Mouse (Mus musculus): Measurements from ENCODE around the gene Anks1.

Anks1 gene

GRCm38 (mm10) chr17:28087430-28087829 is 178.3 kb downstream of the Anks1 start:
- no peak for DNase-seq (ENCODE audit: low read depth, low spot score)

- DNase-seq (ENCODE audit: low read depth, low spot score): no peak
These were observed 179.6 kb downstream of the Anks1 start for GRCm38 (mm10) chr17:28088718-28089117.

- no peak for DNase-seq (ENCODE audit: low read depth, low spot score)
These were observed 183.2 kb downstream of the Anks1 start for GRCm38 (mm10) chr17:28092297-28092696.

GRCm38 (mm10) chr17:28093837-28094236 is 184.7 kb downstream of the Anks1 start:
- no peak for DNase-seq (ENCODE audit: low read depth, low spot score)

GRCm38 (mm10) chr17:28096418-28096817 is 187.3 kb downstream of the Anks1 start:
- DNase-seq (ENCODE audit: low read depth, low spot score): no peak

GRCm38 (mm10) chr17:28097308-28097707 is 188.2 kb downstream of the Anks1 start:
- DNase-seq (ENCODE audit: low read depth, low spot score): no peak

- DNase-seq (ENCODE audit: low read depth, low spot score): no peak
These were observed 190.0 kb downstream of the Anks1 start for GRCm38 (mm10) chr17:28099086-28099485.

- DNase-seq (ENCODE audit: low read depth, low spot score): no peak
These were observed 191.6 kb downstream of the Anks1 start for GRCm38 (mm10) chr17:28100669-28101068.

- no peak for DNase-seq (ENCODE audit: low read depth, low spot score)
These were observed 192.3 kb downstream of the Anks1 start for GRCm38 (mm10) chr17:28101284-28101887.

- DNase-seq (ENCODE audit: low read depth, low spot score): no peak
These were observed 192.8 kb downstream of the Anks1 start for GRCm38 (mm10) chr17:28101902-28102319.

- no peak for DNase-seq (ENCODE audit: low read depth, low spot score)
These were observed 195.3 kb downstream of the Anks1 start for GRCm38 (mm10) chr17:28104416-28104815.

GRCm38 (mm10) chr17:28106352-28106751 is 197.2 kb downstream of the Anks1 start:
- DNase-seq (ENCODE audit: low read depth, low spot score): no peak

GRCm38 (mm10) chr17:28107275-28107674 is 198.2 kb downstream of the Anks1 start:
- no peak for DNase-seq (ENCODE audit: low read depth, low spot score)

- no peak for DNase-seq (ENCODE audit: low read depth, low spot score)
These were observed 203.2 kb downstream of the Anks1 start for GRCm38 (mm10) chr17:28112266-28112665.

Measured in 3T3-L1 (cell line).